Mouse (Mus musculus): ENCODE measurements at regions not wholly inside any gene's neighbourhood (a gene's known extent, or its start where the extent isn't known, plus 50 kb on each side); places are given as distances from the start of the nearest gene placed in this dataset.
A peak's percentile ranks its signal among the peaks of the same experiment; 100 is the strongest.
"Not testable (repeated sequence)": the region's sequence is repeated elsewhere in the genome, so short reads cannot be mapped to it uniquely, and the experiment has no call there.

DNA sequence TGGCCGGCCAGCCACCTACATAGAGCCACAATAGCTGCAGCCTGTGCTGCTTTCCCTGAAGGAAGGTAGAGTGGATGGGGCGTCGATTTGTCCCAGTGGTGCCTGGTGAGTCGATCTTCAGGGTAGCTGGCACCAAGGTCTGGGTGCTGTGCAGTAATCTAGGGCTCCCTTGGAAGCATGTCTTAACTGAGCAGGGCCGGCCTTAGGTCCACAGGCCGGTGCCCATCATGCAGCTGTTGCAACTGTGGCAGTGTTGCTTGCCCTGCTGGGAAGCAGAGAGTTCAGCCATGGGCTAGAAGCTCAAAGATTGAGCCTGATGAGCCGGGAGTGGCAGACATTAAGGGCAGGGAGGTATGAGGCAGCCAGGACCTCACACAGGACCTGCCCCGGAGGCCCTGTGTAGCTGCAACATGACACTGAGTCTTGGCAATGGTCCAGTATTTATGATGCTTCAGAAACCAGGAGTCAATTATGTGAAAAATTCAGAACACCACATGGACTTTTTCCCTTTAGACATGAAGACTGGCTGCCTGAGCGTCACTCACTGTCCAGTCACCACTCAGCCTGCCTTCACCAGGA, 488.3 kb upstream of the Dab2 start:
- 51% methylated on average over 9 of the region's 9 CpGs for WGBS
- ATAC-seq (ENCODE audit: insufficient number of reproducible peaks, insufficient read depth, low FRiP score, low TSS enrichment, low read depth) = peak; percentile 52; the same call in 1 of the 2 replicates
- Histone ChIP-seq H3K27ac (no peak overlapping the region), H3K36me3 (no peaks in the 10 kb centered on the region), H3K9ac (0 out of 2 replicates have a peak overlapping the region, but pooled peaks have one; percentile 27), H3K4me2 (no peak overlapping the region), H3K27me3 (peaks cover 4% of the 10 kb centered on the region), H3K4me1 (peaks cover 14% of the 10 kb centered on the region), H3K9me3 (no peaks in the 10 kb centered on the region), H3K4me3 (no peak overlapping the region)

DNA sequence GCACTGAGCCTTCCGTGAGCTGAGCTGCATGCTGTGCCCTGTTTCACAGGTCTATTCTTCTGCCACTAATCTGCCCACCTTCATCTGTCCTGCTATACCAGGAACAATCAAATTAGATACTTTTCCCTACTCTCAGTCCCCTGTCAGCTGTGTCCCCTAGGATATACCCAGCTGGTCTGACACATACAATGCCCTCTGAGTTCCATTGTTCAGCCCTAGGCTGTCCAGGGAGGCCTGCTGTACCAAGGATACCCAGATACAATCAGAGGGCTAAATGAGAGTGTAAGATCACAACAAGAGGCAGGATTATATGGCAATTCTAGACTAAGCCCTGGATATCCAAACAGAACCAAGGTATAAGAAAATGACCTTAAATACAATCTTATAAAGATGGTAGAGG, 487.6 kb upstream of the Dab2 start:
- WGBS = 89% methylated on average over 1 of the region's 1 CpGs
- H3K4me3 ChIP-seq = no peak overlapping the region
- no peak overlapping the region for H3K4me2 ChIP-seq
- H3K36me3 ChIP-seq = no peaks in the 10 kb centered on the region
- no peak overlapping the region for H3K9ac ChIP-seq
- peaks cover 14% of the 10 kb centered on the region for H3K4me1 ChIP-seq
- H3K27me3 ChIP-seq = peaks cover 4% of the 10 kb centered on the region
- ATAC-seq (ENCODE audit: insufficient number of reproducible peaks, insufficient read depth, low FRiP score, low TSS enrichment, low read depth) = no peak
- H3K9me3 ChIP-seq = no peaks in the 10 kb centered on the region
- no peak overlapping the region for H3K27ac ChIP-seq

- H3K4me2 ChIP-seq = no peak overlapping the region
- H3K36me3 ChIP-seq = no peaks in the 10 kb centered on the region
- WGBS = 39% methylated on average over 7 of the region's 7 CpGs
- no peak for ATAC-seq (ENCODE audit: insufficient number of reproducible peaks, insufficient read depth, low FRiP score, low TSS enrichment, low read depth)
- H3K4me1 ChIP-seq = peaks cover 9% of the 10 kb centered on the region; the same call in 1 of the 2 replicates
- peaks cover 18% of the 10 kb centered on the region for H3K27me3 ChIP-seq
- no peaks in the 10 kb centered on the region for H3K9me3 ChIP-seq
- H3K9ac ChIP-seq = no peak overlapping the region
- no peak overlapping the region for H3K27ac ChIP-seq
- no peak overlapping the region for H3K4me3 ChIP-seq
Measured at GRCm38 (mm10) chr15:5817901-5818576, 481.5 kb upstream of the Dab2 start.

- Histone ChIP-seq H3K9me3 (no peaks in the 10 kb centered on the region), H3K4me1 (no peaks in the 10 kb centered on the region), H3K27me3 (no peaks in the 10 kb centered on the region), H3K4me3 (no peak overlapping the region), H3K9ac (no peak overlapping the region), H3K36me3 (no peaks in the 10 kb centered on the region), H3K27ac (no peak overlapping the region), H3K4me2 (no peak overlapping the region)
- 83% methylated on average over 4 of the region's 4 CpGs for WGBS
- no peak for ATAC-seq (ENCODE audit: insufficient number of reproducible peaks, insufficient read depth, low FRiP score, low TSS enrichment, low read depth)
Measured at GRCm38 (mm10) chr15:5839963-5840362, 459.6 kb upstream of the Dab2 start.

DNA sequence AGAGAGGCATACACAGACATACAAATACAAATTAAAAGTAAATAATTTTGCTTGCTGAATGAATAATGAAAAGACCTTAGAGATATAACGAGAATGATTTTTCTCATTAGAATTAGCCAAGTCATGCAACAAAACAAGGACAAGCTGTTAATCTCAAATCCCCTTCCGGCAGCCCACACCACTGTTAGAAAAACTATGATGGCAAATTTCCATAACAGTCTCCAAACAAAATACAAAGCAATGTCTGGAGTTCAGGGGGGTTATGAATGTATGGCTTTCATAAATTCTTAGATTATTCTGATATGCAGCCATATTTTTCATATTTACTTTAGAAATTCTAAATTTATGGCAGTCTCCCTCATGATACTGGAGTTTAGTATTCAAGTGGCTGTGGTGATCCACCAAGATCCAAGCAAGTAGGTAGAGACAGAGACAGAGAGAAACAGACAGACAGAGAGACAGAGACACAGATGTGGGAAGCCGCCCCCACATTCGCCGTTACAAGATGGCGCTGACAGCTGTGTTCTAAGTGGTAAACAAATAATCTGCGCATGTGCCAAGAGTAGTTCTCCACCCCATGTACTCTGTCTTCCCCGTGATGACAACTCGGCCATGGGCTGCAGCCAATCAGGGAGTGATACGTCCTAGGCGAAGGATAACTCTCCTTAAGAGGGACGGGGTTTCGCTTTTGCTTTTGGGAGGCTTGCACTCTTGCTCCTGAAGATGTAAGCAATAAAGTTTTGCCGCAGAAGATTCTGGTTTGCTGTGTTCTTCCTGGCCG, 458.0 kb upstream of the Dab2 start:
- not testable (repeated sequence) for H3K27me3 ChIP-seq; H3K4me3 ChIP-seq; ATAC-seq (ENCODE audit: insufficient number of reproducible peaks, insufficient read depth, low FRiP score, low TSS enrichment, low read depth); H3K4me1 ChIP-seq; H3K9me3 ChIP-seq; H3K27ac ChIP-seq; H3K9ac ChIP-seq; H3K36me3 ChIP-seq; H3K4me2 ChIP-seq
- WGBS = 88% methylated on average over 15 of the region's 15 CpGs

- no peak for ATAC-seq (ENCODE audit: insufficient number of reproducible peaks, insufficient read depth, low FRiP score, low TSS enrichment, low read depth)
- no peak overlapping the region for H3K9ac ChIP-seq
- 84% methylated on average over 5 of the region's 5 CpGs for WGBS
- no peak overlapping the region for H3K4me2 ChIP-seq
- no peaks in the 10 kb centered on the region for H3K9me3 ChIP-seq
- no peaks in the 10 kb centered on the region for H3K4me1 ChIP-seq
- no peaks in the 10 kb centered on the region for H3K36me3 ChIP-seq
- no peak overlapping the region for H3K4me3 ChIP-seq
- H3K27ac ChIP-seq = no peak overlapping the region
- H3K27me3 ChIP-seq = no peaks in the 10 kb centered on the region
Measured at GRCm38 (mm10) chr15:5846571-5846970, 453.0 kb upstream of the Dab2 start.

GRCm38 (mm10) chr15:5847413-5848100, 452.0 kb upstream of the Dab2 start:
- no peak overlapping the region for H3K4me3 ChIP-seq
- no peak for ATAC-seq (ENCODE audit: insufficient number of reproducible peaks, insufficient read depth, low FRiP score, low TSS enrichment, low read depth)
- no peaks in the 10 kb centered on the region for H3K36me3 ChIP-seq
- no peak overlapping the region for H3K4me2 ChIP-seq
- H3K9me3 ChIP-seq = no peaks in the 10 kb centered on the region
- H3K27me3 ChIP-seq = no peaks in the 10 kb centered on the region
- no peak overlapping the region for H3K9ac ChIP-seq
- 89% methylated on average over 3 of the region's 3 CpGs for WGBS
- H3K27ac ChIP-seq = no peak overlapping the region
- H3K4me1 ChIP-seq = no peaks in the 10 kb centered on the region

DNA sequence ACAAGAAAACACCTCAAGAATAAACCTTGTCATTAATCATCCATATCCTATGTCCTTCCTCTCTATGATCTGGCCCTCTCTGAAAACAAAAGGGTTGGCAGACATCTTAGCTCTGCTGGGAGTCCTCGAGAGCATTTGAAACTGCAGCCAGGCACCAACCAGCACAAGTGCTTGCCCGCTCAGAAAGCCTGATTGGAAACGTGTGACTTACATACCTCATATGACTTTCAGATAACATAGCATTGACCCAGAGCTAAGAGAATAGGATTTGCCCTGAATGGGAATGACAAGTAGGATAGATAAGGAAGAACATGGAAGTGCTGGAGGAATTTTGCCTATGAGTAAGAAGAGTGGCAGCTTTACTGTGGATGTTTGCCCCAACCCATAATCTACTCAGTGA, 447.1 kb upstream of the Dab2 start:
- Histone ChIP-seq H3K36me3 (no peaks in the 10 kb centered on the region), H3K4me3 (no peak overlapping the region), H3K9ac (no peak overlapping the region), H3K27ac (no peak overlapping the region), H3K4me1 (no peaks in the 10 kb centered on the region), H3K9me3 (no peaks in the 10 kb centered on the region), H3K27me3 (no peaks in the 10 kb centered on the region), H3K4me2 (no peak overlapping the region)
- ATAC-seq (ENCODE audit: insufficient number of reproducible peaks, insufficient read depth, low FRiP score, low TSS enrichment, low read depth) = no peak
- WGBS = 67% methylated on average over 3 of the region's 3 CpGs

GRCm38 (mm10) chr15:5869289-5869688, 430.3 kb upstream of the Dab2 start:
- Histone ChIP-seq H3K4me1 (peaks cover 14% of the 10 kb centered on the region), H3K4me2 (peak overlapping the region; percentile 43), H3K4me3 (no peak overlapping the region), H3K9ac (no peak overlapping the region), H3K36me3 (no peaks in the 10 kb centered on the region), H3K27me3 (peaks cover 5% of the 10 kb centered on the region; the same call in 1 of the 2 replicates), H3K27ac (no peak overlapping the region; the same call in 1 of the 2 replicates), H3K9me3 (no peaks in the 10 kb centered on the region)
- 21% methylated on average over 12 of the region's 12 CpGs for WGBS
- peak; percentile 43; the same call in 1 of the 2 replicates for ATAC-seq (ENCODE audit: insufficient number of reproducible peaks, insufficient read depth, low FRiP score, low TSS enrichment, low read depth)

DNA sequence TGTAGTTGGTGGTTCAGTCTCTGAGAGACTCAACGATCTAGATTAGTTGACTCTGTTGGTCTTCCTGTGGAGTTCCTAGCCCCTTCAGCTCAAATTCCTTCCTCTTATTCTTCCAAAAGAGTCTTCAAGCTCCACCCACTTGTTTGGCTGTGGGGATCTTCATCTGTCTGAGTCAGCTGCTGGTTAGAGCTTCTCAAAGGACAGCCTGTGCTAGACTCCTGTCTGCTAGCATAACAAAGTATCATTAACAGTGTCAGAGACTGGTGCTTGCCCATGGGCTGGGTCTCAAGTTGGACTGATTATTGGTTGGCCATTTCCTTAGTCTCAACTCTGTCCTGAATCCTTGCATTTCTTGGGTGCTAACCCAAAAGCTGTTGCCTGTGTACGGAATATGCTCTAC, 429.7 kb upstream of the Dab2 start:
- Histone ChIP-seq H3K36me3 (no peaks in the 10 kb centered on the region), H3K27me3 (peaks cover 5% of the 10 kb centered on the region; the same call in 1 of the 2 replicates), H3K9me3 (no peaks in the 10 kb centered on the region), H3K4me3 (no peak overlapping the region), H3K27ac (0 out of 2 replicates have a peak overlapping the region, but pooled peaks have one; percentile 34), H3K4me1 (peaks cover 14% of the 10 kb centered on the region), H3K9ac (no peak overlapping the region), H3K4me2 (peak overlapping the region; percentile 43; the same call in 1 of the 2 replicates)
- ATAC-seq (ENCODE audit: insufficient number of reproducible peaks, insufficient read depth, low FRiP score, low TSS enrichment, low read depth) = no peak
- 60% methylated on average over 2 of the region's 2 CpGs for WGBS

DNA sequence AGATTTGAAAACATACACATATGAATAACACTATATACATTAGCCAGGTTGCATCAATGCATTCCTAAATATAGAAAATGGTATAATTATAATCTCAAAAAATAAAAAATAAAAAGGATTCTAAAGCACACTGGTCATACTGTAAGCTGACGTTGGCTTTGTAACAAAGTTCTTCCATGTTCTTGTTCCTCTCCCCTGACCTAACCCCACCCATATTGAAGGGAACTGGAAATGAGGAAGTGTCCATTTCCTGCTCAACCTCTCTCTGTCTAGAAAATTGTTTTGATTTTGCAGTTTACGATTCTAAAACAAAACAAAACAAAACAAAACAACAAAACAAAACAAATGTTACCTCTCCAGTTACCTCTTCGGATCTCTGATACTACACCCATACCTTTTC, 427.5 kb upstream of the Dab2 start:
- no peaks in the 10 kb centered on the region for H3K9me3 ChIP-seq
- WGBS = 84% methylated on average over 3 of the region's 3 CpGs
- no peak for ATAC-seq (ENCODE audit: insufficient number of reproducible peaks, insufficient read depth, low FRiP score, low TSS enrichment, low read depth)
- no peak overlapping the region for H3K27ac ChIP-seq
- H3K9ac ChIP-seq = no peak overlapping the region
- peaks cover 14% of the 10 kb centered on the region for H3K4me1 ChIP-seq
- no peak overlapping the region for H3K4me2 ChIP-seq
- no peak overlapping the region for H3K4me3 ChIP-seq
- no peaks in the 10 kb centered on the region for H3K36me3 ChIP-seq
- peaks cover 5% of the 10 kb centered on the region; the same call in 1 of the 2 replicates for H3K27me3 ChIP-seq
